8 mouse cellular contexts compared by ENCODE assay signal in the genomic region with DNA sequence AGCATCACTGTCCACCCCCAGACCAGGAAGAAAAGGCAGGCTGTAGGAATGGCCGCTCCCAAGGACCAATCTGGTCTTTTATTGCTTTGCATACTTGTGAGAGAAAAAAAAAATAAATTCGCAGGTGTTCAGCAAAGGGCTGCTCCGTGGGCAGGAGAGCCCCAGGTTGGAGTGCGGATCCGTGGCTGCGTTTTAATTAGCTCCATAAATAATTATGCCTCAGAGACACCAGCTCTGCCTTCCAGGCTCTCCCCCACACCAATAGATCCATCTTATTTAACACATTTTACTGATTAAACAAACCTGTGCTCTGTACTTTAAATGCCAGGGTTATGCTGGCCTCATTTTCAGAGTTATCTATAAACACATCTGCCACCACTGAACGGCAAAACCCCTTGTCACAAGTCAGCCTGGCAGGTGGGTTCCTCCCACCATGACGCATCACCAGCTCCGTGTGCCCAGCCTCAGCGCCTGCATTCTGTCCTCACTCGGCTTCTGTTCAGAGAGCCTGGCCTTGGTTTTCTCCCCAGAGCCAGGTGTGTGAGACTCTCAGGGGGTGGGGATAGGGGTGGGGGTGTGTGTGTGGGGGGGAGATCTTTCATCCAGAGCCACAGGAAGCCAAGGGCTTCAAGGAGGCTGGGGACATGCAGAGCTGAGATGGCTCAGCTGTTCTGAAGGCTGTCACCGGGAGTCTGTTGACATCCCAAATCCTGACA.
DNase-seq lines count a peak whose midpoint lies in the region; ATAC-seq lines count a peak whose summit lies in the region.

No protein-coding gene starts in this region.

- peak; percentile 20 for DNase-seq in adrenal gland, postnatal 14 days
- no peak for DNase-seq in adrenal gland, adult (ENCODE audit: inconsistent age in 2 of 2, low spot score in 1 of 2)
- DNase-seq in lung, adult 18-20 months, result no peak
- DNase-seq in cerebellum, adult 9-11 months, result no peak

- 10% methylated on average over 12 of the region's 12 CpGs for WGBS in lung, embryonic 16.5 days
- 10% methylated on average over 12 of the region's 12 CpGs for WGBS in intestine, embryonic 16.5 days
- 4% methylated on average over 12 of the region's 12 CpGs for WGBS in neural tube, embryonic 13.5 days

- H3K9ac ChIP-seq in lung, embryonic 16.5 days (ENCODE audit: low read length), result no peak overlapping the region
- peak overlapping the region; percentile 69; the same call in 1 of the 2 replicates for H3K9ac ChIP-seq in intestine, embryonic 16.5 days (ENCODE audit: low read depth, low read length)
- H3K9ac ChIP-seq in neural tube, embryonic 13.5 days, result peak overlapping the region; percentile 27; the same call in 1 of the 2 replicates

- peaks cover 2% of the 10 kb centered on the region; the same call in 1 of the 2 replicates for H3K4me1 ChIP-seq in lung, embryonic 16.5 days (replicated peaks; ENCODE audit: control insufficient read depth, insufficient read depth, low read length)
- peaks cover 4% of the 10 kb centered on the region; the same call in 1 of the 2 replicates for H3K4me1 ChIP-seq in intestine, embryonic 16.5 days (ENCODE audit: control insufficient read depth, insufficient read depth, low read length)
- H3K4me1 ChIP-seq in neural tube, embryonic 13.5 days (replicated peaks), result peaks cover 54% of the 10 kb centered on the region

- H3K4me3 ChIP-seq in lung, embryonic 16.5 days (ENCODE audit: low read length), result peak overlapping the region; percentile 46
- peak overlapping the region; percentile 55 for H3K4me3 ChIP-seq in intestine, embryonic 16.5 days (ENCODE audit: low read length)
- H3K4me3 ChIP-seq in neural tube, embryonic 13.5 days, result peak overlapping the region; percentile 25

- H3K36me3 ChIP-seq in lung, embryonic 16.5 days (ENCODE audit: control insufficient read depth, insufficient read depth, low read length), result no peaks in the 10 kb centered on the region
- H3K36me3 ChIP-seq in intestine, embryonic 16.5 days (ENCODE audit: control insufficient read depth, insufficient read depth, low read length), result no peaks in the 10 kb centered on the region
- H3K36me3 ChIP-seq in neural tube, embryonic 13.5 days, result no peaks in the 10 kb centered on the region

- H3K27ac ChIP-seq in lung, embryonic 16.5 days (ENCODE audit: low read length), result no peak overlapping the region
- no peak overlapping the region for H3K27ac ChIP-seq in intestine, embryonic 16.5 days (ENCODE audit: low read length)
- peak overlapping the region; percentile 86 for H3K27ac ChIP-seq in neural tube, embryonic 13.5 days (replicated peaks)

- H3K9me3 ChIP-seq in lung, embryonic 16.5 days (ENCODE audit: control insufficient read depth, low read length), result no peaks in the 10 kb centered on the region
- no peaks in the 10 kb centered on the region for H3K9me3 ChIP-seq in intestine, embryonic 16.5 days (ENCODE audit: control insufficient read depth, low read length)
- no peaks in the 10 kb centered on the region for H3K9me3 ChIP-seq in neural tube, embryonic 13.5 days

- peak overlapping the region; percentile 69 for H3K4me2 ChIP-seq in lung, embryonic 16.5 days (ENCODE audit: low read depth, low read length)
- H3K4me2 ChIP-seq in intestine, embryonic 16.5 days (ENCODE audit: low read depth, low read length), result peak overlapping the region; percentile 84
- H3K4me2 ChIP-seq in neural tube, embryonic 13.5 days, result peak overlapping the region; percentile 52

- no peaks in the 10 kb centered on the region for H3K27me3 ChIP-seq in lung, embryonic 16.5 days (ENCODE audit: control insufficient read depth, insufficient read depth, low read depth, low read length)
- H3K27me3 ChIP-seq in intestine, embryonic 16.5 days (replicated peaks; ENCODE audit: control insufficient read depth, insufficient read depth, low read length), result 0 out of 2 replicates have a peak, but pooled peaks cover 2% of the 10 kb centered on the region
- peaks cover 4% of the 10 kb centered on the region; the same call in 1 of the 2 replicates for H3K27me3 ChIP-seq in neural tube, embryonic 13.5 days

- ATAC-seq in lung, embryonic 16.5 days (ENCODE audit: low read depth), result no peak
- ATAC-seq in intestine, embryonic 16.5 days, result peak; percentile 59
- peak; percentile 59 for ATAC-seq in neural tube, embryonic 13.5 days (ENCODE audit: low read depth)
- no peak for ATAC-seq in megakaryocyte, adult 5-6 weeks (ENCODE audit: poor library complexity, severe bottlenecking)

Comparison
In these comparisons a context has a peak if more than half of its experiments do, and no peak if none do; other contexts are left out.
1. ATAC-seq: peak in intestine, embryonic 16.5 days (single experiment) and neural tube, embryonic 13.5 days (single experiment); none in lung, embryonic 16.5 days (single experiment) and megakaryocyte, adult 5-6 weeks (single experiment).
2. Peak in every context shown above with its lines, with median percentiles within 50 percentile points of each other: H3K4me2 ChIP-seq and H3K4me3 ChIP-seq.